In genomic region chr12:76837101-76837843, GRCm38 (mm10) we compare ENCODE assay signal across 1 mouse cellular context.
A peak's percentile ranks its signal among the peaks of the same experiment; 100 is the strongest.
TF ChIP-seq lines count a peak whose summit lies in the region.

No protein-coding gene starts in this region.

TF ChIP-seq in MEL, 35 proteins besides CTCF, POLR2A, EP300 and RAD21 (continued from another document):
- peak; percentile 92 for TF ChIP-seq MAX (IDR thresholded peaks at IDR 0.05; ENCODE audit: low read length)
- peak; percentile 83 for TF ChIP-seq SMC3 (IDR thresholded peaks at IDR 0.05; ENCODE audit: low read depth, low read length)
- peak; percentile 42; the same call in 1 of the 2 replicates for TF ChIP-seq TCF12 (IDR thresholded peaks at IDR 0.05; ENCODE audit: low read depth, low read length)
- no peak for TF ChIP-seq CHD2 (IDR thresholded peaks at IDR 0.05; ENCODE audit: low read length)
- TF ChIP-seq TAL1 (IDR thresholded peaks at IDR 0.05; ENCODE audit: low read length), result no peak
- TF ChIP-seq NRF1 (IDR thresholded peaks at IDR 0.05; ENCODE audit: insufficient read depth, low read depth, low read length, poor library complexity, severe bottlenecking), result no peak; the same call in 1 of the 2 replicates
- TF ChIP-seq USF1 (IDR thresholded peaks at IDR 0.05; ENCODE audit: low read depth, low read length), result no peak
- TF ChIP-seq ETS1 (IDR thresholded peaks at IDR 0.05; ENCODE audit: low read depth, low read length), result no peak; the same call in 1 of the 2 replicates
- TF ChIP-seq CHD1 (IDR thresholded peaks at IDR 0.05; ENCODE audit: low read depth, low read length), result no peak
- TF ChIP-seq MYB (IDR thresholded peaks at IDR 0.05; ENCODE audit: low read depth, low read length), result 0 out of 2 replicates have a peak, but pooled peaks have one; percentile 18
- TF ChIP-seq ZMIZ1 (IDR thresholded peaks at IDR 0.05; ENCODE audit: low read depth, low read length), result 0 out of 2 replicates have a peak, but pooled peaks have one; percentile 44
- TF ChIP-seq MXI1 (IDR thresholded peaks at IDR 0.05; ENCODE audit: low read depth, low read length), result peak; percentile 91
- no peak for TF ChIP-seq USF2 (IDR thresholded peaks at IDR 0.05; ENCODE audit: borderline replicate concordance in 1 of 2, insufficient read depth in 1 of 2, low read depth in 1 of 2, low read length in 2 of 2)
